Mouse (Mus musculus) neutrophil, adult 5-6 weeks (primary cell): ENCODE measurements around the gene Zrsr1. TPM values are rescaled to one million over a fixed set of nuclear protein-coding genes. Genes with fewer than 3 reads are reported as not detected.

Experiments
- ATAC-seq: fragments of 151-379, 151-347 bp; 2 replicates; pipeline ENCODE4 v1.8.0; 2017; ENCODE audit warnings: mild to moderate bottlenecking, moderate TSS enrichment; ENCODE audit not compliant: insufficient number of reproducible peaks, poor library complexity, low FRiP score, severe bottlenecking; ENCODE audit errors: extremely low read depth
- total RNA-seq: library from RNA; stranded (forward); fragments of 200-1000 nt; gene quantifications from 2 replicates; pipeline ENCODE4 v1.2.3, GENCODE M21; 2017

The Zrsr1 gene
- total RNA-seq, 1 experiment from 2014 or later: 96.7 TPM

DNA sequence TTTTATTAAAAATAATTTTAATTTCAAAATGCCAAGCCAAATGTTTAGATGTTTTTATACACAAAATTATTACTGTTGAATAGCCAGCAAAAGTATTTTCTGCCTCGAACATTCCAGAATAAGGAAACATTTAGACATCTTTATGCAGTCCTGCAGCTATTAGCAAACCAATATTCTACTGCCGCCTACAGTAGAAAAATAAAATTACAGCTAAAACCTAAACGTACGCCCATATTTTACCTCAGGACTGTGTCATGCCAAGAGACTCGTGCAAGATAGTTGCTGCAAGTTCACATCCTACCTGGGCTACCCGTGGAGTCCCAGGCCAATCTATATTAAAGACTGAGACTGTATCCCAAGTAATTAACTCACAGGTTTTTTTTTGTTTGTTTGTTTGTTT is 2.3 kb upstream of the Zrsr1 start:
- ATAC-seq: no peak

DNA sequence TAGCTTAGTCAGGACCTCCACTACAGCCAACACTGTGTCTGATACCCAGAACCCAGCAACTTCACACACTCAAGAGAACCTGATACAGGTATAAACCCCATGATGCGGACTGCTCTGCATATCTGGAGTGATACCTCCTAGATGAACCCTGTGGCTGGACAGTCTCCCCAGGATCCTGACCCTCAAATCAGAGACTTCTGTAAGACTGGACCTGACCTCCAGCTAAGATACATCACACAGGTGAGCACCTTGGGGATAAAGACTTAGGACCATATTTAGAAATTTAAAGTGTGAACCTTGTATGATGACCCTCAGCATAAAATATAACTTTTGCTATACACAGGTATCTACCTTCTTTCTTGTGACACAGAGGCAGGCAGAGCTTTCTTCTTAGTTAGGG is 1.3 kb upstream of the Zrsr1 start:
- ATAC-seq: no peak

DNA sequence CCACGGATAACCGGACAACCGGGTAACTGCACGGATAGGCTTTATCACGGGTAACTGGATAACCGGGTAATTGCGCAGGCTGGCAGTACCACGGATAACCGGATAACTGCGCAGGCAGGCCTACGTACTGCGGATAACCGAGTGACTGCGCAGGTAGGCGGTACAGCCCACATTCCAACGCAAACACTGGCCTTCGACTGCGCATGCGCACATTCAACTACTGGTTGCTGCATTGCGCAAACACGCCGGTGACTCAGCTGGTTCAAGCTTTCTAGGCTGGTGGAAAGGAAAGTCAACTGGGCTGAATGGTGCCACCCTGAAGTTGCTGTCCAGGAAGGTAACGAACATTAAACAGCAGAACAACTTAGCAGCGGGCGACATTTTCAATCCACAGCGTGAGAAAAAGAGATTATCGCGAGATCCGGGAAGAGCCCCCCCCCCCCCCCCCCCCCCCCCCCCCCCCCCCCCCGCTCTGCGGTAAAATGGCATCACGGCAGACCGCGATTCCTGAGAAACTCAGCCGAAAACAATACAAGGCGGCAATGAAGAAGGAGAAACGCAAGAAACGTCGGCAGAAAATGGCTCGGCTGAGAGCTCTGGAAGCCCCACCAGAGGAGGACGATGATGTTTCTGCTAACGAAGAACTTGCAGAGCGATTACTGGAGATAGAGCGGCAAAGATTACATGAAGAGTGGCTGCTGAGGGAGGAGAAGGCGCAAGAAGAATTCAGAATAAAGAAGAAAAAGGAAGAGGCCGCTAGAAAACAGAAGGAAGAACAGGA is 1.1 kb downstream of the Zrsr1 start:
- ATAC-seq: peak; percentile 72

DNA sequence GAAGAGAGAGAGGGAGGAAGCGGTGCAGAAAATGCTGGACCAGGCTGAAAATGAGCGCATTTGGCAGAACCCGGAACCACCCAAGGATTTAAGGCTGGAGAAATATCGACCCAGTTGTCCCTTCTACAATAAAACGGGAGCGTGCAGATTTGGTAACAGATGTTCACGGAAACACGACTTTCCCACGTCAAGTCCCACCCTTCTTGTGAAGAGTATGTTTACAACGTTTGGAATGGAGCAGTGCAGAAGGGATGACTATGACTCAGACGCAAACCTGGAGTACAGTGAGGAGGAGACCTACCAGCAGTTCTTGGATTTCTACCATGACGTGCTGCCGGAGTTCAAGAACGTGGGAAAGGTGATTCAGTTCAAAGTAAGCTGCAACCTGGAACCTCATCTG is 1.8 kb downstream of the Zrsr1 start:
- no peak for ATAC-seq

DNA sequence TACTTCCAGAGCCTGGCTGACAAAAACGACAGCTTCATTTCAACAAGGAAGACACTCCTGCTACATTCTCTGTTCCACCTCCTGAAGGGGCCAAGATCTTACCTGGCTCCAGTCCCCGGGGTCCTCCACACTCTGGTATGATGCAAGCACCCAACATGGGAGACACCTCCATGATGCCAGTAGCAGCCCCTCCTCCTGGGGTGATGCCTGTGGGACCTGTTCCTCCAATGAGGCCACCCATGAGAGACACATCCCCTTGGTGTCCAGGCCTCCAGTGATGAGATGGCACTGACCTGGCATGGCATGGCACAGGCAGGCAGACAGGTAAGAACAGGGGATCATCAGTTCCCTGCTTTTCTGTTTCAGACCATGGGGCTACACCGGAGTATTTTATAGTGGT is 6.4 kb downstream of the Zrsr1 start:
- no peak for ATAC-seq

DNA sequence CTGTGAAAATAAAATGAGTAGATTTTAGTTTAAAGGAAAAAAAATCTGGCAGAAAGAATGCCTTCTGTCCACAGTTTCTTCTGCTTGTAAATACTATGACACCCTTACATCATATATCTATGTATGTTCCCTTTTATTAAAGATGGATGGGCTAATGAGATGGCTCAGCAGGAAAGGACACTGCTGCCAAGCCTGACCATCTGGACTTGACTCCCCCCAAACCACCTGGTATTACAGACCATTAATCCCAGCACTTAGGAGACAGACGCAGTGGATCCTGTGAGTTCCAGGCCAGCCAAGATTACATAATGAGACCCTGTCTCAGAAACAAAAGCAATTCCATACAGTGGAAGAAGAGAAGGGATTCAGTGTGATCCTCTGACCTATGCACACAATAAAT is 6.9 kb downstream of the Zrsr1 start:
- ATAC-seq: no peak

DNA sequence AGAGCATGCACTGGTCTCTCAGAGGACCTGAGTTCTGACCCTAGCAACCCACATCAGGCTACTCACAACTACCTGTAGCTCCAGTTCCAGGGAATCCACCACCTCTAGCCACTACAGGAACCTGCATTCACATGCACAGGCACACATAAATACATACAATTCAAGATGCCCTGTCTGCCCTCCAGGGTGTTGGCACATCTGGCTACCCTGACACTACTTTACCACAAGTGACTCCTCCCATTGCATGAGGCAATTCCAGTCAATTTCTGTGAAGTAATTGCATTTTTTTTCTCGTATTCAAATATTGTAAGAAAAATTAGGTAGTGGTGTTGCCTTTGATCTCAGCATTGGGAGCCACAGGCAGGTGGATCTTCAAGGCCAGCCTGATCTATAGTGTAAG is 7.4 kb downstream of the Zrsr1 start:
- no peak for ATAC-seq

DNA sequence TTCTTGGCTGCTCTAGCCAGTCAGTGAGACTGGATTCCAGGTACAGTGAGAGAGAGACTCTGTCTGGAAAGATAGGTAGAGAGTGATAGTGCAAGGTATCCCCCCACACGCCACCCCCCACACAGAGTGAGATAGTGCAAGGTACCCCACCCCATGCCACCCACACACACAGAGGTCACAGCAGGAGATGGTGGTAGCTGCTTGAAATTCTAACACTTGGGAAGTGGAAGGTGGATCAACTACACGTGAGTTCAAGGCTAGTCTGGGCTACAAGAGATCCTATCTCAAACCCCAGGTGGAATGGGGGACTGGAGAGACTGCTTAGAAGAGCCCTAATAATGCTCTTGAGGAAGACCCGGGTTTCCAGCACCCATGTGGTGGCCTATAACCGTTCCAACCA is 9.2 kb downstream of the Zrsr1 start:
- ATAC-seq: no peak

DNA sequence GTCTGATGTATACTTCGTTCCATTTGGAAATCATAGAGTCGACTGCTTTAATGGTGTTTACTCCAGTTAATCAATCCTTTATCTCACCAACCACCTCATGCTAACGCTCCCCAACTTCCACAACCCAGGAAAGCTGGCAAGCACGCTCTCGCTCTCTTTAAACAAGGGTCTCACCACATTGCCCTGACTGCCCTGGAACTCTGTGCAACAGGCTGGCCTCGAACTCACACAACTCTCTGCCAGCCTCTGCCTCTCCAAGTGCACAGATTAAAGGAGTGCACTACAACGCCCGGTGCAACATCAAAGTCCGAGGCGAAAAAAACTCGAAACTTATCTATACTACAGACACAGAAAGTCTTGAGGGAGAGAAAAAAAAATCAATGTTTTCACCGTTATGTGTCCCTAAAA is 9.7 kb downstream of the Zrsr1 start:
- no peak for ATAC-seq

DNA sequence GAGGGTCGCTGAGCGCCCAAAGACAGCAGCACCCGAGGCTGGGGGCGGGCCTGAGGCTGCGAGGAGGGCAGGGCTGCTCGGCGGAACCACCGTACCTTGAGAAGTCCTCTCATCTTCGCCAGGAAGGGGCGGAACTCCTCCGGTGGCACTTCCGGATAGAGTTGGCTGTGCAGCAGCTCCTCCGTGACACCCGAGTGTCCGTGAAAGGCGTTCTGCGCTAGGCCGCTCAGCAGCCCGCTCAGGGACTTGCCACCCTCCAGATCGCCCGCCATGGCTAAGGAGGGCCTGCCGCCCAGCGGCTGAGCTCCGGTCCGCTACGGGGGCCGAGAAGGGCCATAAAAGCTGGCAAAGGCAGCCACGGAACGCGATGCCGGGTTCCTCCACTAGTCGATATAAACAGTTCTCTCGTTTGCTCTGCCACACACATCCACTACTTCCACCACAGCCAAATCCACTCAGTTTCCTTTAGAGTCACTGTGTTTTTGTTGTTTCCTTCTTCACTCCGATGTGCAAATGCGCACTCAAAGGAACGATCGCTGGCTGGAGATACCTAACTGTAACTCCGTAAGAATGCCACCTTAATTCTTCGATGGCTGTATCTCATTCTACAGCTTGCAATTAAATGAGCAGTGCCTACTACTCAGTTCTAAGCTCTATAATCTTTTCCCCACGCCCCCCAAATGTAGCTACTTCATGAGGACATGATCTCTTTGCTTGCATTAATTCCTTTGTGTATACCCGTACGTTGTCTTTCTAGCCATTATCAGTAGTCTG is 10.4 kb downstream of the Zrsr1 start, which contains the start of the genes Gm28048 and Commd1:
Gm28048 (minus strand) TSS at position 107 of the 774 bp plus-strand sequence.
Commd1 (minus strand) TSS at position 399 of the 774 bp plus-strand sequence.
- peak; percentile 91 for ATAC-seq

DNA sequence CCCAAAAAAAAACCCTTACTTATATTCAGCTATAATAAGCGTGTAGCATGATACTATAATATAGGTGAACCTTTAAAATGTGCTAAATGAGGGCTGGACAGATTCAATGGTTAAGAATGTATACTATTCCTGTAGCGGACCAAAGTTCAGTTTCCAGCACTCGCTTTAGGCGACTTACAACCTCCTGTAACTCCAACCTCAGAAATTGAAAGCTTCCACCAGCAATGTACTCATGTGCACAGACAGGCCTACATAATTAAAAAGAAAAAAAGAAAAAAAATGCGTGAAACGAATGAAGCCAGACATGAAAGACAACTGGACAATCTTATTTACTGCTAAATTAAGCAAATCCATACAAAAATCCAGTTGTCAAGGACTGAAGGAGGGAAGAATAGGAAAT is 11.0 kb downstream of the Zrsr1 start:
- ATAC-seq: no peak

DNA sequence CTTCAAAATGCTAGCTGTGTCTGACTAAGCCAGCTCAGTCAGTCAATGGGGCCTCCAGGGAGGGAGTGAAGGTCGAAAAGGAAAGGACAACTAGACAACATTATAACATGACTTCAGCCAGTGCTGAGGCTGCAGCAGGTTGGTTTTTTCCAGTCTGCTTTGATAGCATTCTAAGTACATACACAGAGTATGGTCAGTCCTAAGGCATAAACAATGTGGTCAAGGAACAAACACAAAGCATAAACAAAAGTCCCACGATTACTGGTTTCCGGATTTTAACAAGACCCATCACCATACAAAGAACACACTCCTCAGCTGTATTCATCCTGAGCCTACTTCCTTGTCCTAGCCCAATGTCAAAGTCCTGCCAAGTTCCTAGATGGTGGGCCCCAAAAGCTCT is 13.7 kb downstream of the Zrsr1 start:
- no peak for ATAC-seq

DNA sequence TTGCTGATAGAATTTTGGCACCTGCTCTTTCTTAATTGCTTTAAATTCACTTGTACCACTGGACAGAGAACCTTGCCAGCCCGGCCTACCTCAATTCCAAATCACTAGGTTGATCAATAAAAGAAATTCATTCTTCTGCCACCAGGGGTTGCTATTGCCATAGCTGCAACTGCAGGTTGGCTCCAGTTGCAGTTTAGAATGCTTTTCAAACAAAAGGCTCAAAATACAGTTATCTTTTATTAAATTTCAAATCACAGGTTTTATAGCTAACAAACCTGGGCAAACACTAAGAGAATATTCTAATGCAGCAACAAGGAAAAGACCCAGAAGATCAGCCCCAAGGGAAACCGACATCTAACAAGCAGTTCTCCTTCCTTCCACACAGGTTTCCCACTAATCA is 15.6 kb downstream of the Zrsr1 start:
- ATAC-seq: peak; percentile 54; the same call in 1 of the 2 replicates

DNA sequence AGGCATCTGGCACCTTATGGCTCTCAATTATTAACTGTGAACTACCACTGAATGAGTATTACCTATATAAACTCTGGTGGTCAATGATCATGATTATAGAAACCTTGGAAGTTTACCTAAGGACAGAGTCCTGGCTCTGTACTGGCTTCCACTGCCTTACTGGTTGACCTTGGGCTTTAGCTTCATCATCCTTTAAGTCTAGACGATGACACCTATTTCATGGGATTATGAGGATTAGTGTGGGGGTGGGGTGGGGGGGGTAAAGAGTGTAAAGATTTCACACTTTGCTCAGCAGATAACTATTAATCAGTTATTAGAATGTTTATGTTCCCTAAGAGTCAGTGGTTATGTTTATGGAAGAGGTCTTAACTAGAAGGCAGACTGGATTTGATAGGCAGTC is 18.0 kb downstream of the Zrsr1 start:
- no peak for ATAC-seq

DNA sequence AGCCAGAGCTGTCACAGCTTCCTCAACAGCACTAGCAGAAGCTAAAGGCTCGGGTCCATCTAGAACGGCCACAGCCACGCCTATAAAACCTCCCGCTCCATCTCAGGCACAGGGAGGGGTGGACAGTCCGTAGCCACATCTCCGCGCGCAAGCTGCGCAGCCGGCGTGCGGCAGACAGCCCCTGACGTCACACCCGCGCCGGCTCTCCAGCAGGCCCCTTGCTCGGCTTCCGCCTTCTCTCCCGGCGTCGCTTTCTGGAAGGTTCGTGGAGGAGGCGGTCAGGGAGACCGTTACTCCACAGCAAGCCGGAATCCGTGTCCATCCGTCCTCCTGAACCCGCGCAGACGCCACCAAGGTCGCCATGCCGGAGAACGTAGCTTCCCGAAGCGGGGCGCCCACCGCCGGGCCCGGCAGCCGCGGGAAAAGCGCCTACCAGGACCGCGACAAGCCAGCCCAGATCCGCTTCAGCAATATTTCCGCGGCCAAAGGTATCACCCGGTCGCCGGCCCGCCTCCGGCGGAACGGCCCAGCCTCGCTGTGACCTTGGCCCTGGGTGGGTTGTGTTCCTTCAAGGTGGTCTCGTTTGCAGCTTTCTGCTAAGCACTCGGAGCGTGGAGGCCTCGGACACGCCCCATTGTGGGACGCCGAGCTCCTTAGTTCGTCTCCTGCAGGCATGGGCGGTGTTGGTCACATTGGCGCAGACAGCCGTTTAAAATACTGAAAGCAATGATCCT is 18.8 kb downstream of the Zrsr1 start, which contains the start of gene Cct4:
Cct4 (plus strand) TSS at position 127 of the 734 bp plus-strand sequence.
- ATAC-seq: peak; percentile 91

DNA sequence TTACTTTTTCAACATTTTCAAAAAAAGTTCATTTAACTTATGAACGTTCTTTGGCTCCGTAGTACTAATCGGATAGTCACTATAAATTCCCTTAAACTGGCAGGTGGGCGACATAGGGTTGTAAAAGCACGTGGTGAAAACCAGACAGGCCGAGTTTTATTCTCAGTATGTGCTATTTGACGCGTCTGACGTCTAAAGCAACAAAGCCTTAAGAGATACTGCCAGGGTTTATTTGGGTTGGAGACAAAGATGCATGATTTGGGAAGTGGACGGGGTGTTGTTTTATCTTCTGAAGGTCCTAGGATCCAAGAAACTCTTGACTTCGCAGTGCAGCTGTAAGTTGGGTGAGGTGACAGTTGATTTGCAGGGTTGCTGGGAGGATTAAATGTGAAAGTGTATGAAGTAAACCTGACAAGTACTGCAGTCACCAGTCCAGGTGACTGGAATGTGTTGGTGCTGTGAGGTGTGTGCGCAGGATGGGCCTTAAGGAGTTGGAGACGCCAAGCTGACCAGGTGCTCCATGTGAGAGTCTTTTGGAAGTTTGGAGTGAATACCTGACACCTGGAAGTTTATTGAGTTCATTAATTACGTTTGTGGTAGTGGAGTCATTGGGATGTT is 19.5 kb downstream of the Zrsr1 start:
- ATAC-seq: no peak

DNA sequence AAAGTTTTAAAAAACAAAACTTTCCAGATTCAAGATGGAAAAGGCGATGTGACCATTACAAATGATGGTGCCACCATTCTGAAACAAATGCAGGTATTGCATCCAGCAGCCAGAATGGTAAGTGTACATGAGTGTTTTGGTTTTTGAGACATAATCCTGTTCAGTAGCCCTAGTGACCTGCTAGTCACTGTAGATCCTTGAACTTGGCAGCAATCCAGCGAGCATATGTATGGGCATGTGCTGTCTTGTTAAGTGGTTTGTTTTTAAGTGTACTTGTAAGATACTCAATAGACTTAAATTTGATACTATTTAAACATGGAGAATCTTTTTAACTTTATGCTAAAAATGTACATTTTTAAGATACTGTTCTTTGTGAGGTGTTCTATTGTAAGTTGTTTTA is 22.5 kb downstream of the Zrsr1 start:
- ATAC-seq: no peak

DNA sequence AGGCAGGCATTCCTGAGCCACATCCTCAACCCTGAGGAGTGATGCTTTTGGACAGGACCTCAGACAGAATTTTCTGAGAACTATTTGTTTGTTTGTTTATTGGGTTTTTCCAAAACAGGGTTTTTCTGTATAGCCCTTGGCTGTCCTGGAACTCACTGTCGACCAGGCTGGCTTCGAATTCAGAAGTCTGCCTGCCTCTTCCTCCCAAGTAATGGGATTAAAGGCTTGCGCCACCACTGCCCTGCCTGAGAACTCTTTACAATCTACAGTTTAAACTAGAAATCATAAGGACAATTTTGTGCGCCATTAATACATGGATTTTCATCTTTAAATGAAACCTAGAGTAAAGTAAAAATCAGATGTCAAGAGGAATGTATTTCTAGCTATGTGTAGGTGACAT is 23.7 kb downstream of the Zrsr1 start:
- ATAC-seq: no peak

DNA sequence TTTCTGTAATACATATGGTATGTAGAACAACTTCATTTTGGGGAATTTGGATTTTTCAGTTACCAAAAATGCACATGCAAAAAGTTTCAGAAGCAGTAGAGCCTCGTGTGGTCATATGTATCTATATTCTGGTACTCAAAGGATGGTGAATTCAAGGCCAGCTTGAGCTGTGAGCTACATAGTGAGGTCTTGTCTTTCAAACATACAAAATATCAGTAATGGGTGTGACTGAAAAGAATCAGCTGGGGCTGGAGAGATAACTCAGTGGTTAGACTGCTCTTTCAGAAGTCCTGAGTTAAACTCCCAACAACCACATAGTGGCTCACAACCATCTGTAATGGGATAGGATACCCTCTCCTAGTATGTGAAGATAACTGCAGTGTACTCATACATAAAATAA is 26.5 kb downstream of the Zrsr1 start:
- ATAC-seq: no peak
